ENCODE assay signal across 19 mouse cellular contexts in genomic region chrX:157482842-157483241, GRCm38 (mm10). TPM values are rescaled to one million over a fixed set of nuclear protein-coding genes. Genes with fewer than 3 reads are reported as not detected.
DNase-seq lines count a peak whose midpoint lies in the region; ATAC-seq and TF ChIP-seq lines count a peak whose summit lies in the region.
"Had no signal": no experiment of that assay in that cellular context is flagged by ENCODE, and none has a peak within 500 bp of the region (broad histone marks: within the 10 kb centered on the region; RNA-seq: fewer than 3 reads in every experiment).

No protein-coding gene starts in this region.

- TF ChIP-seq EP300 in MEL (IDR thresholded peaks at IDR 0.05; ENCODE audit: low read depth in 1 of 2, low read length in 2 of 2): peak in 1 of 2 experiments; percentile 43; a peak in 1 of 4 replicates
- TF ChIP-seq EP300 in lung, postnatal 0 days (IDR thresholded peaks at IDR 0.05): no peak
- no peak for TF ChIP-seq EP300 in stomach, postnatal 0 days (optimal IDR thresholded peaks at IDR 0.05)

- H3K27ac ChIP-seq in MEL (ENCODE audit: control insufficient read depth, low read depth, low read length): no peak overlapping the region
- H3K27ac ChIP-seq in lung, postnatal 0 days (ENCODE audit: low read length): no peak overlapping the region
- H3K27ac ChIP-seq in stomach, postnatal 0 days (replicated peaks): no peak overlapping the region
- H3K27ac ChIP-seq: embryonic facial prominence, embryonic 12.5 days; heart, embryonic 10.5 days; hindbrain, embryonic 15.5 days had no signal

- DNase-seq in heart, adult 11 months: peak; percentile 48
- DNase-seq in heart, postnatal 25 days (ENCODE audit: low spot score): no peak
- DNase-seq in MEL (ENCODE audit: low read depth, low spot score): peak; percentile 79
- no peak for DNase-seq in cerebellum, adult 8-10 months
- DNase-seq in lung, postnatal 0 days (ENCODE audit: low spot score): no peak
- no peak for DNase-seq in stomach, postnatal 0 days (ENCODE audit: low spot score)
- DNase-seq: adrenal gland, postnatal 14 days; cerebellum, adult 2 months; cerebellum, postnatal 14 days; gastrocnemius, postnatal 10 days; heart, postnatal 36 days; kidney, adult 11 months had no signal

- peak; percentile 90 for ATAC-seq in common myeloid progenitor, adult 5-6 weeks (replicated peaks; ENCODE audit: low read depth, poor library complexity, severe bottlenecking)
- ATAC-seq in lung, postnatal 0 days: no peak
- ATAC-seq in stomach, postnatal 0 days (ENCODE audit: low FRiP score, low TSS enrichment): no peak
- ATAC-seq: forebrain, embryonic 16.5 days had no signal

- H3K27me3 ChIP-seq in MEL (ENCODE audit: control insufficient read depth in 1 of 2, insufficient read depth in 2 of 2, low read length in 2 of 2): no peaks in the 10 kb centered on the region
- no peaks in the 10 kb centered on the region for H3K27me3 ChIP-seq in megakaryocyte, embryonic 14.5 days (replicated peaks)
- H3K27me3 ChIP-seq in lung, postnatal 0 days (replicated peaks; ENCODE audit: insufficient read depth, low read length): no peaks in the 10 kb centered on the region
- H3K27me3 ChIP-seq in stomach, postnatal 0 days (ENCODE audit: control insufficient read depth, insufficient read depth, low read length): no peaks in the 10 kb centered on the region
- H3K27me3 ChIP-seq: CH12.LX; embryonic facial prominence, embryonic 12.5 days; hindbrain, embryonic 15.5 days had no signal

- TF ChIP-seq POLR2A in MEL (IDR thresholded peaks at IDR 0.05; ENCODE audit: control insufficient read depth in 1 of 2, insufficient read depth in 1 of 2, low read depth in 1 of 2, low read length in 2 of 2, poor library complexity in 1 of 2): no peak; a peak in 1 of 4 replicates

- H3K4me1 ChIP-seq in MEL (ENCODE audit: control insufficient read depth in 1 of 2, insufficient read depth in 2 of 2, low read length in 2 of 2): peaks cover 22% of the 10 kb centered on the region in 2 experiments
- H3K4me1 ChIP-seq in megakaryocyte, embryonic 14.5 days: peaks cover 30% of the 10 kb centered on the region; the same call in 1 of the 2 replicates
- H3K4me1 ChIP-seq in lung, postnatal 0 days (ENCODE audit: insufficient read depth, low read depth, low read length): no peaks in the 10 kb centered on the region
- no peaks in the 10 kb centered on the region for H3K4me1 ChIP-seq in stomach, postnatal 0 days (replicated peaks; ENCODE audit: control insufficient read depth, insufficient read depth)
- H3K4me1 ChIP-seq: embryonic facial prominence, embryonic 12.5 days; heart, embryonic 10.5 days; hindbrain, embryonic 15.5 days had no signal

- TF ChIP-seq CTCF in MEL (IDR thresholded peaks at IDR 0.05 in 2 of 3, conservative IDR thresholded peaks at IDR 0.05 in 1 of 3; ENCODE audit: control insufficient read depth in 1 of 3, insufficient read depth in 1 of 3, low read depth in 2 of 3, low read length in 3 of 3, poor library complexity in 1 of 3, severe bottlenecking in 1 of 3): no peak
- TF ChIP-seq CTCF in lung, postnatal 0 days (IDR thresholded peaks at IDR 0.05): no peak
- TF ChIP-seq CTCF in stomach, postnatal 0 days (IDR thresholded peaks at IDR 0.05; ENCODE audit: low read depth): no peak

- H3K9me3 ChIP-seq in MEL (replicated peaks; ENCODE audit: insufficient read depth, low read length): no peaks in the 10 kb centered on the region
- no peaks in the 10 kb centered on the region for H3K9me3 ChIP-seq in megakaryocyte, embryonic 14.5 days
- H3K9me3 ChIP-seq in lung, postnatal 0 days (ENCODE audit: low read length): no peaks in the 10 kb centered on the region
- H3K9me3 ChIP-seq in stomach, postnatal 0 days (ENCODE audit: control insufficient read depth, low read length): no peaks in the 10 kb centered on the region
- H3K9me3 ChIP-seq: embryonic facial prominence, embryonic 12.5 days; heart, embryonic 10.5 days; hindbrain, embryonic 15.5 days had no signal

- no peak for TF ChIP-seq RAD21 in MEL (IDR thresholded peaks at IDR 0.05; ENCODE audit: low read depth, low read length)

- H3K36me3 ChIP-seq in MEL (ENCODE audit: control insufficient read depth in 1 of 2, insufficient read depth in 2 of 2, low read length in 2 of 2): peaks cover 8 to 72% of the 10 kb centered on the region in 2 experiments
- H3K36me3 ChIP-seq in megakaryocyte, embryonic 14.5 days (replicated peaks; ENCODE audit: low read length): peaks cover 2% of the 10 kb centered on the region
- no peaks in the 10 kb centered on the region for H3K36me3 ChIP-seq in lung, postnatal 0 days (ENCODE audit: insufficient read depth, low read length)
- H3K36me3 ChIP-seq in stomach, postnatal 0 days (ENCODE audit: control insufficient read depth, insufficient read depth, low read length): no peaks in the 10 kb centered on the region
- H3K36me3 ChIP-seq: embryonic facial prominence, embryonic 12.5 days; heart, embryonic 10.5 days; hindbrain, embryonic 15.5 days had no signal

- H3K4me2 ChIP-seq in lung, postnatal 0 days (replicated peaks; ENCODE audit: low read depth, low read length): no peak overlapping the region
- no peak overlapping the region for H3K4me2 ChIP-seq in stomach, postnatal 0 days (replicated peaks; ENCODE audit: low read depth)
- H3K4me2 ChIP-seq: embryonic facial prominence, embryonic 12.5 days; hindbrain, embryonic 15.5 days had no signal

- H3K4me3 ChIP-seq in MEL (ENCODE audit: control insufficient read depth in 1 of 2, insufficient read depth in 1 of 2, low read depth in 2 of 2, low read length in 2 of 2): no peak overlapping the region
- peak overlapping the region; percentile 10 for H3K4me3 ChIP-seq in megakaryocyte, embryonic 14.5 days (replicated peaks)
- H3K4me3 ChIP-seq in lung, postnatal 0 days (ENCODE audit: low read depth, low read length): no peak overlapping the region
- no peak overlapping the region for H3K4me3 ChIP-seq in stomach, postnatal 0 days (ENCODE audit: low read depth, low read length)
- H3K4me3 ChIP-seq: embryonic facial prominence, embryonic 12.5 days; heart, embryonic 10.5 days; hindbrain, embryonic 15.5 days had no signal

- no peak overlapping the region for H3K9ac ChIP-seq in MEL (ENCODE audit: control insufficient read depth, low read depth, low read length, poor library complexity, severe bottlenecking)
- no peak overlapping the region for H3K9ac ChIP-seq in lung, postnatal 0 days (replicated peaks; ENCODE audit: low read depth)
- H3K9ac ChIP-seq in stomach, postnatal 0 days (ENCODE audit: low read length): no peak overlapping the region
- H3K9ac ChIP-seq: embryonic facial prominence, embryonic 12.5 days; hindbrain, embryonic 15.5 days had no signal

- 78% methylated on average over 2 of the region's 2 CpGs for WGBS in lung, postnatal 0 days
- WGBS in stomach, postnatal 0 days: 77% methylated on average over 2 of the region's 2 CpGs

- intact Hi-C loops in heart, postnatal 25 days (cut with DNase I): no loop called here

- H3K79me2 ChIP-seq in MEL (ENCODE audit: control insufficient read depth, insufficient read depth, low read length, poor library complexity): peaks cover 84% of the 10 kb centered on the region

TF ChIP-seq in MEL, 35 proteins besides CTCF, POLR2A, EP300 and RAD21 (continues in another document):
- TF ChIP-seq ZNF384 (IDR thresholded peaks at IDR 0.05; ENCODE audit: low read depth, low read length) (no peak), HCFC1 (IDR thresholded peaks at IDR 0.05; ENCODE audit: low read depth, low read length) (no peak), ZMIZ1 (IDR thresholded peaks at IDR 0.05; ENCODE audit: low read depth, low read length) (no peak), MYC (IDR thresholded peaks at IDR 0.05; ENCODE audit: low read depth, low read length) (no peak), ETS1 (IDR thresholded peaks at IDR 0.05; ENCODE audit: low read depth, low read length) (peak; percentile 59), TCF12 (IDR thresholded peaks at IDR 0.05; ENCODE audit: low read depth, low read length) (0 out of 2 replicates have a peak, but pooled peaks have one; percentile 24), MAX (IDR thresholded peaks at IDR 0.05; ENCODE audit: low read length) (peak; percentile 21; the same call in 1 of the 2 replicates), TAL1 (IDR thresholded peaks at IDR 0.05; ENCODE audit: low read length) (no peak), TBP (IDR thresholded peaks at IDR 0.05; ENCODE audit: low read depth, low read length) (no peak), NELFE (IDR thresholded peaks at IDR 0.05; ENCODE audit: low read depth, low read length) (no peak), USF2 (IDR thresholded peaks at IDR 0.05; ENCODE audit: borderline replicate concordance in 1 of 2, insufficient read depth in 1 of 2, low read depth in 1 of 2, low read length in 2 of 2) (no peak), RCOR1 (IDR thresholded peaks at IDR 0.05; ENCODE audit: low read depth, low read length) (no peak), MYB (IDR thresholded peaks at IDR 0.05; ENCODE audit: low read depth, low read length) (no peak), SIN3A (IDR thresholded peaks at IDR 0.05; ENCODE audit: low read length) (peak; percentile 88), GATA1 (IDR thresholded peaks at IDR 0.05; ENCODE audit: low read depth, low read length) (peak; percentile 48; the same call in 1 of the 2 replicates), JUND (IDR thresholded peaks at IDR 0.05; ENCODE audit: low read depth, low read length) (no peak), MXI1 (IDR thresholded peaks at IDR 0.05; ENCODE audit: low read depth, low read length) (peak; percentile 77), POLR2AphosphoS2 (IDR thresholded peaks at IDR 0.05; ENCODE audit: low read length) (no peak), SMC3 (IDR thresholded peaks at IDR 0.05; ENCODE audit: low read depth, low read length) (no peak), MAFK (IDR thresholded peaks at IDR 0.05; ENCODE audit: borderline replicate concordance, low read depth, low read length) (no peak), KAT2A (conservative IDR thresholded peaks at IDR 0.05; ENCODE audit: low read depth, low read length) (no peak), USF1 (IDR thresholded peaks at IDR 0.05; ENCODE audit: low read depth, low read length) (no peak), ZC3H11A (IDR thresholded peaks at IDR 0.05; ENCODE audit: low read depth, low read length) (no peak), MEF2A (IDR thresholded peaks at IDR 0.05; ENCODE audit: extremely low read depth, insufficient replicate concordance, low read depth, low read length, poor library complexity, severe bottlenecking) (no peak)

RNA-seq across cellular contexts. Expression of gene Sms, which starts 9.2 kb away (rescaled TPM):
- total RNA-seq in heart, postnatal 25 days (2021): 10 to 100 TPM; 27.8 to 39.6 TPM
- total RNA-seq in MEL (2012; rRNA removed): 102 and 137 TPM in 2 replicates
- polyA plus RNA-seq in MEL (2012; ENCODE audit: insufficient read depth in 1 of 2, insufficient read length in 2 of 2, low read depth in 1 of 2, low replicate concordance in 2 of 2, missing spikeins in 1 of 2): 100 to 1,000 TPM; 144 to 681 TPM
- total RNA-seq in common myeloid progenitor, adult 5-6 weeks (2017): 57.9 and 86.5 TPM in 2 replicates
- polyA plus RNA-seq in megakaryocyte, embryonic 14.5 days (2012; ENCODE audit: insufficient read depth, low replicate concordance): 15.1 and 16.6 TPM in 2 replicates
- 52.8 and 55.8 TPM in 2 replicates for polyA plus RNA-seq in lung, postnatal 0 days (2015; fragmentation: Nextera tagmentation; extraction: Ambion mirVana)
- 28.3 and 30.7 TPM in 2 replicates for polyA plus RNA-seq in stomach, postnatal 0 days (2015; fragmentation: Nextera tagmentation; extraction: Ambion mirVana)

Comparison
In these comparisons a context has a peak if more than half of its experiments do, and no peak if none do; other contexts are left out.
1. DNase-seq: peak in heart, adult 11 months (single experiment) and MEL (single experiment); none in heart, postnatal 25 days (single experiment), cerebellum, adult 8-10 months (single experiment), lung, postnatal 0 days (single experiment) and stomach, postnatal 0 days (single experiment).